Mouse (Mus musculus) heart, adult 2 months (tissue): ENCODE measurements around the gene Cysrt1. TPM values are rescaled to one million over a fixed set of nuclear protein-coding genes. Genes with fewer than 3 reads are reported as not detected.
A peak's percentile ranks its signal among the peaks of the same experiment; 100 is the strongest.

ENCODE experiments used
- DNase-seq, 2 experiments: peaks; one replicate each; pipeline ENCODE4 v3.0.0; 2021
- H3K27ac ChIP-seq: fragments of 200-600 bp; 2 replicates; pipeline ENCODE4 v1.8.1; 2022
- H3K27me3 ChIP-seq: fragments of 200-500 bp; 2 replicates; pipeline ENCODE4 v1.6.1; 2012; ENCODE audit warnings: mild to moderate bottlenecking, low read length, inconsistent platforms, mixed read lengths; ENCODE audit not compliant: control insufficient read depth, insufficient read depth
- H3K36me3 ChIP-seq: fragments of 200-500 bp; 2 replicates; pipeline ENCODE4 v1.6.1; 2012; ENCODE audit warnings: low read length, inconsistent platforms; ENCODE audit not compliant: control insufficient read depth, insufficient read depth
- H3K4me1 ChIP-seq: fragments of 200-500 bp; 2 replicates; pipeline ENCODE4 v1.6.1; 2011; ENCODE audit warnings: low read length; ENCODE audit not compliant: control insufficient read depth, insufficient read depth
- H3K4me3 ChIP-seq: fragments of 200-600 bp; 2 replicates; pipeline ENCODE4 v1.8.1; 2022
- H3K79me2 ChIP-seq: fragments of 200-500 bp; replicated peaks from 2 replicates; pipeline ENCODE4 v1.6.1; 2012; ENCODE audit warnings: mild to moderate bottlenecking, inconsistent platforms, low read length, moderate library complexity, mixed read lengths; ENCODE audit not compliant: control insufficient read depth, insufficient read depth
- H3K9ac ChIP-seq: fragments of 200-500 bp; 2 replicates; pipeline ENCODE4 v1.6.1; 2012; ENCODE audit warnings: low read depth, mild to moderate bottlenecking, control low read depth, inconsistent platforms, low read length, mixed read lengths
- CTCF ChIP-seq: fragments of 200-600 bp; IDR thresholded peaks from 2 replicates; pipeline ENCODE4 v1.8.1; 2022; ENCODE audit warnings: antibody characterized with exemption, mild to moderate bottlenecking, moderate library complexity
- EP300 ChIP-seq: fragments of 200-500 bp; IDR thresholded peaks from 2 replicates; pipeline ENCODE4 v1.6.1; 2011; ENCODE audit warnings: low read depth, low read length, control low read depth; ENCODE audit not compliant: insufficient read depth
- POLR2A ChIP-seq: fragments of 200-500 bp; IDR thresholded peaks from 2 replicates; pipeline ENCODE4 v1.6.1; 2011; ENCODE audit warnings: mild to moderate bottlenecking, low read depth, low read length, control low read depth; ENCODE audit not compliant: insufficient read depth
- WGBS: fragments of 180-500 bp; shearing (Covaris S2); methylation state at CpG from one replicate; pipeline ENCODE4 v1.1.7; 2018; 5-methylcytosine and 5-hydroxymethylcytosine counted together
- intact Hi-C: fragments of 180-260 bp; cut with DNase I; formaldehyde crosslinking; loops from one replicate; pipeline ENCODE4 v1.15.1; 2025
- polyA plus RNA-seq: library from polyadenylated mRNA; depleted of rRNA; stranded (reverse); fragments of >200 nt; gene quantifications from 2 replicates; pipeline ENCODE4 v1.2.3, GENCODE M21; 2012
- total RNA-seq, 2 experiments: library from RNA; stranded (reverse); gene quantifications; 2 replicates each; pipeline ENCODE4 v1.2.3; 2021

The Cysrt1 gene
- total and polyA plus RNA-seq, 3 experiments: not detected

- WGBS: under 1% methylated on average over 39 of the region's 39 CpGs
- intact Hi-C loops: loop anchor here (1.0 to 10.0 kb wide), 5 partner anchors 17 to 131 kb away; partner anchors contain the start of genes Anapc2, Man1b1 and Ssna1
Observed at GRCm38 (mm10) chr2:25255284-25255779, 13.1 kb upstream of the Cysrt1 start, which contains the start of gene Tmem203. Tmem203 (plus strand) TSS chr2:25255439.

GRCm38 (mm10) chr2:25252331-25252730, 10.1 kb upstream of the Cysrt1 start:
- Histone ChIP-seq H3K79me2 (no peaks in the 10 kb centered on the region), H3K27me3 (no peaks in the 10 kb centered on the region), H3K4me3 (no peak overlapping the region), H3K9ac (no peak overlapping the region), H3K4me1 (peaks cover 3% of the 10 kb centered on the region), H3K27ac (no peak overlapping the region), H3K36me3 (peaks cover 2% of the 10 kb centered on the region; the same call in 1 of the 2 replicates)
- DNase-seq: no peak
- intact Hi-C loops: loop anchor here (10.0 kb wide), 1 partner anchor 128 kb away; no protein-coding TSS in a partner anchor
- WGBS: 90% methylated on average over 1 of the region's 1 CpGs
- TF ChIP-seq CTCF (peak; percentile 50), POLR2A (no peak)

More at GRCm38 (mm10) chr2:25255284-25255779, 13.1 kb upstream of the Cysrt1 start, which contains the start of gene Tmem203:
- TF ChIP-seq POLR2A (peak; percentile 80), CTCF (no peak), EP300 (peak; percentile 90)
- no peaks in the 10 kb centered on the region for H3K27me3 ChIP-seq
- H3K9ac ChIP-seq: peak within 1 kb of the TSS; percentile 89
- peak; percentile 88 to 93 for DNase-seq
- H3K27ac ChIP-seq: peak within 1 kb of the TSS; percentile 91
- H3K79me2 ChIP-seq: no peaks in the 10 kb centered on the region
- H3K36me3 ChIP-seq: peaks cover 2% of the 10 kb centered on the region; the same call in 1 of the 2 replicates
- peak within 1 kb of the TSS; percentile 98 for H3K4me3 ChIP-seq
- peaks cover 3% of the 10 kb centered on the region for H3K4me1 ChIP-seq

- no peaks in the 10 kb centered on the region for H3K36me3 ChIP-seq
- H3K27ac ChIP-seq: no peak within 1 kb of the TSS
- WGBS: 86% methylated on average over 10 of the region's 10 CpGs
- H3K4me3 ChIP-seq: no peak within 1 kb of the TSS
- no peaks in the 10 kb centered on the region for H3K79me2 ChIP-seq
- peaks cover 5% of the 10 kb centered on the region; the same call in 1 of the 2 replicates for H3K27me3 ChIP-seq
- intact Hi-C loops: no loop called here
- DNase-seq: no peak
- TF ChIP-seq POLR2A (no peak), CTCF (no peak)
- H3K9ac ChIP-seq: no peak within 1 kb of the TSS
- no peaks in the 10 kb centered on the region for H3K4me1 ChIP-seq
Observed at GRCm38 (mm10) chr2:25246183-25247072, 4.2 kb upstream of the Cysrt1 start, which contains the start of gene AL732309.1. AL732309.1 (minus strand) TSS chr2:25246863.

- Histone ChIP-seq H3K27ac (no peak overlapping the region), H3K4me1 (peaks cover 2% of the 10 kb centered on the region; the same call in 1 of the 2 replicates), H3K4me3 (no peak overlapping the region), H3K36me3 (no peaks in the 10 kb centered on the region), H3K27me3 (peaks cover 5% of the 10 kb centered on the region; the same call in 1 of the 2 replicates), H3K79me2 (no peaks in the 10 kb centered on the region), H3K9ac (no peak overlapping the region)
- no peak for TF ChIP-seq POLR2A
- TF ChIP-seq CTCF: no peak
- no peak for TF ChIP-seq EP300
- no peak for DNase-seq
- intact Hi-C loops: no loop called here
- 82% methylated on average over 4 of the region's 4 CpGs for WGBS
Observed at GRCm38 (mm10) chr2:25244144-25244543, 1.9 kb upstream of the Cysrt1 start.

GRCm38 (mm10) chr2:25243342-25243741, 1.1 kb upstream of the Cysrt1 start:
- TF ChIP-seq CTCF (no peak), EP300 (no peak), POLR2A (no peak)
- no peaks in the 10 kb centered on the region for H3K36me3 ChIP-seq
- H3K27me3 ChIP-seq: peaks cover 5% of the 10 kb centered on the region; the same call in 1 of the 2 replicates
- no peak overlapping the region for H3K9ac ChIP-seq
- no peaks in the 10 kb centered on the region for H3K79me2 ChIP-seq
- intact Hi-C loops: no loop called here
- H3K4me1 ChIP-seq: peaks cover 2% of the 10 kb centered on the region; the same call in 1 of the 2 replicates
- no peak overlapping the region for H3K27ac ChIP-seq
- WGBS: 71% methylated on average over 8 of the region's 8 CpGs
- no peak for DNase-seq
- no peak overlapping the region for H3K4me3 ChIP-seq

GRCm38 (mm10) chr2:25241438-25241775, 845 bp downstream of the Cysrt1 start:
- Histone ChIP-seq H3K4me1 (peaks cover 2% of the 10 kb centered on the region; the same call in 1 of the 2 replicates), H3K79me2 (no peaks in the 10 kb centered on the region), H3K4me3 (no peak overlapping the region), H3K9ac (no peak overlapping the region), H3K27me3 (peaks cover 5% of the 10 kb centered on the region; the same call in 1 of the 2 replicates), H3K27ac (no peak overlapping the region), H3K36me3 (no peaks in the 10 kb centered on the region)
- whole genome bisulfite sequencing: 19% methylated on average over 6 of the region's 6 CpGs
- no peak for DNase-seq
- intact Hi-C loops: no loop called here
- TF ChIP-seq POLR2A (no peak), EP300 (no peak), CTCF (no peak)
